Mouse (Mus musculus) left cerebral cortex, adult 18-20 months (tissue): ENCODE measurements around the gene Mall. TPM values are rescaled to one million over a fixed set of nuclear protein-coding genes. Genes with fewer than 3 reads are reported as not detected.

ENCODE experiments used
- DNase-seq, 2 experiments: peaks; one replicate each; pipeline ENCODE4 v3.0.0; 2021 to 2022; ENCODE audit warnings: low spot score in 2 of 2, mixed read lengths in 1 of 2
- total RNA-seq, 2 experiments: library from RNA; stranded (reverse); gene quantifications; 2 replicates each; pipeline ENCODE4 v1.2.3; 2021

Gene Mall
- total RNA-seq, 2 experiments from 2014 or later: 0.87 to 1.5 TPM

GRCm38 (mm10) chr2:127730301-127730997 lies 717 bp upstream of the Mall start:
- DNase-seq: no peak

- no peak for DNase-seq
Observed at GRCm38 (mm10) chr2:127728661-127729450, 876 bp downstream of the Mall start.

DNA sequence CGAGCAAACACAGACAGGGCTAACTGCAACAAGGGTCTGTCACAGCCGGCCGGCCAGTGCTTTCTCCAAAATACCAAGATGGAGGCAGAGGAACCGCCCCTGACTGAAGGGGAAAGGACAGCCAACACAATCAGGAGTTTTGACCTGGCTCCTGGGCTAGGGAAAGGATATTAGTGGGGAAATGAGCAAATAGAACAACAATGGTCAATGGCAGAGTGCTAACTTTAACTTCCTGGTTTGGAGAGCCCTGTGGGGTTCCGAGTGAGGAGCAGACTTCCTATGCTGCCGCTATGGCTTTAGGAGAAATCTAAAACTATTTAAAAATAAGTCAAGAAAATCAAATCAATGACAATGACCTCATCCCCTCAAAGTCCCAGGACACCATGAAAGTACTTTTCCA lies 1.6 kb downstream of the Mall start:
- DNase-seq: no peak

GRCm38 (mm10) chr2:127723193-127723592 lies 6.5 kb downstream of the Mall start:
- no peak for DNase-seq

- peak; percentile 25 to 28 for DNase-seq
Observed at GRCm38 (mm10) chr2:127722176-127722892, 7.4 kb downstream of the Mall start.

- DNase-seq: no peak
Observed at GRCm38 (mm10) chr2:127718839-127719468, 10.8 kb downstream of the Mall start.

DNA sequence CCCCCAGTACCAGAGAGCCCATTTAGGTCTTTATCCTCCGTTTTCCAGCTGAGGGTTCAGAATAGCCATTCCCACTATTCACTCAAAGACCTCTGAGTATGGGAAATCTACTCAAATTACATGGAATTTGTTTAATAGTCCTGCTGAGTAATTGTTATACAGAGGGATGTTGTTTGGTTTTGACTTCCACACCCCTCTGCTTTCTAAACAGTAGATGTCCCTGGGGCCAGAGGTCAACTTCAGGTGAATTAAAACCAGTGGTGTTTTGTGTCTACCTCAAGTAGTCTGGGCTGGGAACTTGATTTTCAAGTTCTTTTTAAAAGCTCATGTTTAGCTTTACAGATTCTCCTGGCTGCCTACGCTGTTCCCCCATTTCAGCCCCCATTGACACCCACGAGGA lies 15.0 kb downstream of the Mall start:
- no peak for DNase-seq

DNA sequence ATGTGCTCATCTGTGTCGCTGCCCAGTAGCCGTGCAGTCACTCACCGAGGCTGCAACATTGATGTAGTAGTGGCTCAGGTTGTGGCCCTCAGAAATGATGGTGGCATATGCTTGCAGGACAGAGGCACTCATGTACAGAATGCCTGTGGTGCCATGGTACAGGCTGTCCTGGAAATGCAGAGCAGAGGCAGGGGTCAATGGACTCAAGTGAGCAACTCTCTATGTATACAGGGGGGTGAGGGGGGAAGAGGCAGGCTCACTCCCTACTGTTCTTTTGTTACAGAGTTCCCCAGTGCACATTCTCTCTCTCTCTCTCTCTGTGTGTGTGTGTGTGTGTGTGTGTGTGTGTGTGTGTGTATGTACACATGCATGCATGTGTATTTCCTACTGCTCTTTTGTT lies 20.9 kb downstream of the Mall start:
- DNase-seq: no peak

- no peak for DNase-seq
Observed at GRCm38 (mm10) chr2:127708060-127708459, 21.7 kb downstream of the Mall start.

- no peak for DNase-seq
Observed at GRCm38 (mm10) chr2:127705267-127705666, 24.5 kb downstream of the Mall start.

- DNase-seq: no peak
Observed at GRCm38 (mm10) chr2:127689239-127689638, 40.5 kb downstream of the Mall start.

- DNase-seq: peak; percentile 58 to 64
Observed at GRCm38 (mm10) chr2:127683687-127684331, 45.9 kb downstream of the Mall start.

GRCm38 (mm10) chr2:127667843-127668506 lies 61.8 kb downstream of the Mall start:
- DNase-seq: peak in 1 of 2 experiments; percentile 58

DNA sequence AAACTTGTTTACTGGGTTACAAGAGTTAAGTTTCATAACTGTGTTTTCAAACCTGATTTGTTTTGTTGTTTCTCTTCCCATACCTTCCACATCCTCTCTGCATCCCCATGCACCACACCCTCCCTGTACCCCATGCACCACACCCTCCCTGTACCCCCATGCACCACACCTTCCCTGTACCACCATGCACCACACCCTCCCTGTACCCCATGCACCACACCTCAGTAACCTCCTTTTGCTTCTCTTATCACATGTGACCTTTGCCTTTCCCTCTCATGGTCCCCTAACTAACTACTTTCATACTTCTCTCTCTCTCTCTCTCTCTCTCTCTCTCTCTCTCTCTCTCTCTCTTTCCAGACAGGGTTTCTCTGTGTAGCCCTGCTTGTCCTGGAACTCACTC lies 62.7 kb downstream of the Mall start:
- DNase-seq: no peak

- DNase-seq: no peak
Observed at GRCm38 (mm10) chr2:127662708-127663107, 67.0 kb downstream of the Mall start.

GRCm38 (mm10) chr2:127656086-127656720 lies 73.5 kb downstream of the Mall start, which contains the start of gene Mal:
Mal (minus strand) TSS chr2:127656695.
- DNase-seq: peak; percentile 25 to 36

DNA sequence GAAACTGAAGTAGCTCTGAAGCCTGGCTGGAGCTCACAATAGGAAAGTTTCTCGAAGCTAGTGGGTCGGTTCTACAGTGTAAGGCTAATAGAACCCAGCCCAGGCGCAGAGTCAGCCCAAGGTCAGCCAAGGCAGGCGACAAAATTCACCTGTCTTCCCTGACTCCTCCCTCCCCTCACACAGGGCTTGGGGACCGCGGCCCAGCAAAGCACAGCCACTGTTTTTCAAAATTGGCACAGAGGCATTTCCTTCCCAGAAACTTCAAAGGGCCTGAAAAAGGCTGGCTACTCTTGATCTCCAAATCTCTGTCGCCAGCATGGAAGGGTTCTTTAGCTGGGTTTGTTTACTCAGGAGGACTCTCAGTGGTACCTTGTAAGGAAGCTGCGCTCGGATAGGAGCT lies 74.3 kb downstream of the Mall start:
- no peak for DNase-seq

DNA sequence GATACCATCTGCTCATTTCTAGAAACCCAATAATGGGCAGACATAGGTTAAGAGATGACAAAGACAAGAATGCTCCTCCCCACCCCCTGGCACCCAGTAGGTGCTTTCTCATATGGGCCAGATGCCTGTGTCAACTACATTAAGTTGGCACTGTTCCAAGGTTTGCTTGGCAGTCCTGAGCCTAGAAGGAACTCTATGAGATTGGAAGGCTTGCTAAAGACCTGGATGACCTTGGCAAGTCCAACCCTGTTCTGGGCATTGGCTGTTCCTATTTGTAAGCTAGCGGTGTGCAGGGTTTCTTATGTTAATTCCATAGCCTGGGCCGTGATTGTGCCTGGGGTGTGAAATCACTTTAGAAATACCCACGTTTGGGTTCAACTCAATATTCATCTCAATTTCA lies 74.9 kb downstream of the Mall start:
- DNase-seq: no peak
